Mouse (Mus musculus) myocyte (in vitro differentiated cells): ENCODE data around the gene Bcl3. TPM values are rescaled to one million over a fixed set of nuclear protein-coding genes. Genes with fewer than 3 reads are reported as not detected.
A peak's percentile ranks its signal among the peaks of the same experiment; 100 is the strongest.

Experiments used
- H3K27me3 ChIP-seq: one replicate; pipeline ENCODE4 v1.6.1; 2011; ENCODE audit not compliant: control insufficient read depth, insufficient read depth, insufficient read length
- H3K36me3 ChIP-seq: one replicate; pipeline ENCODE4 v1.6.1; 2011; ENCODE audit not compliant: control insufficient read depth, insufficient read depth
- H3K4me2 ChIP-seq: one replicate; pipeline ENCODE4 v1.6.1; 2011; ENCODE audit warnings: low read depth, control low read depth
- H3K4me3 ChIP-seq: one replicate; pipeline ENCODE4 v1.5.1; 2011; ENCODE audit warnings: mild to moderate bottlenecking, control low read depth, moderate library complexity
- H3K79me2 ChIP-seq: one replicate; pipeline ENCODE4 v1.6.1; 2011; ENCODE audit not compliant: control insufficient read depth, insufficient read depth
- H3ac ChIP-seq: one replicate; pipeline ENCODE4 v1.6.1; 2011; ENCODE audit not compliant: control insufficient read depth, insufficient read length
- CEBPB ChIP-seq: IDR thresholded peaks from 2 replicates; pipeline ENCODE4 v1.6.1; 2011; ENCODE audit warnings: mild to moderate bottlenecking, moderate library complexity; ENCODE audit not compliant: poor library complexity, insufficient read depth, severe bottlenecking
- E2F4 ChIP-seq: IDR thresholded peaks from one replicate; pipeline ENCODE4 v1.6.1; 2011; ENCODE audit warnings: mild to moderate bottlenecking, control low read depth, moderate library complexity; ENCODE audit not compliant: insufficient read depth
- MAX ChIP-seq: IDR thresholded peaks from one replicate; pipeline ENCODE4 v1.6.1; 2011; ENCODE audit warnings: low read depth, mild to moderate bottlenecking, control low read depth
- MYOD1 ChIP-seq, 3 experiments: IDR thresholded peaks; one replicate each; pipeline ENCODE4 v1.6.1; 2011; ENCODE audit warnings: control low read depth in 2 of 3, low read depth in 2 of 3, mild to moderate bottlenecking in 2 of 3, moderate library complexity in 1 of 3; ENCODE audit not compliant: insufficient read length in 2 of 3, control insufficient read depth in 1 of 3
- MYOG ChIP-seq, 3 experiments: IDR thresholded peaks; one replicate each; pipeline ENCODE4 v1.6.1; 2011; ENCODE audit warnings: control low read depth in 2 of 3, low read depth in 2 of 3, mild to moderate bottlenecking in 2 of 3; ENCODE audit not compliant: insufficient read length in 2 of 3, control insufficient read depth in 1 of 3, insufficient read depth in 1 of 3
- POLR2A ChIP-seq: IDR thresholded peaks from one replicate; pipeline ENCODE4 v1.6.1; 2011; ENCODE audit warnings: low read depth, mild to moderate bottlenecking, control low read depth, moderate library complexity; ENCODE audit not compliant: insufficient read length
- POLR2AphosphoS2 ChIP-seq: IDR thresholded peaks from one replicate; pipeline ENCODE4 v1.6.1; 2011; ENCODE audit warnings: low read depth, control low read depth; ENCODE audit not compliant: insufficient read length
- REST ChIP-seq: IDR thresholded peaks from one replicate; pipeline ENCODE4 v1.6.1; 2011; ENCODE audit warnings: mild to moderate bottlenecking, control low read depth, moderate library complexity; ENCODE audit not compliant: insufficient read depth, insufficient read length
- SRF ChIP-seq: IDR thresholded peaks from one replicate; pipeline ENCODE4 v1.6.1; 2011; ENCODE audit warnings: low read depth; ENCODE audit not compliant: control insufficient read depth, insufficient read length
- TCF12 ChIP-seq: IDR thresholded peaks from one replicate; pipeline ENCODE4 v1.6.1; 2011; ENCODE audit warnings: mild to moderate bottlenecking, control low read depth; ENCODE audit not compliant: poor library complexity, insufficient read depth, severe bottlenecking
- TCF3 ChIP-seq: IDR thresholded peaks from one replicate; pipeline ENCODE4 v1.6.1; 2011; ENCODE audit warnings: low read depth, control low read depth; ENCODE audit not compliant: insufficient read length
- USF1 ChIP-seq: IDR thresholded peaks from one replicate; pipeline ENCODE4 v1.6.1; 2011; ENCODE audit warnings: low read depth, mild to moderate bottlenecking, control low read depth, moderate library complexity
- polyA plus RNA-seq: library from polyadenylated mRNA; unstranded; fragments of >200 nt; fragmentation: generic; extraction: Trizol; gene quantifications from one replicate; pipeline ENCODE4 v1.2.1, GENCODE M21; 2012; ENCODE audit warnings: missing spikeins

The Bcl3 gene
- polyA plus RNA-seq, 1 experiment: 19.2 TPM

GRCm38 (mm10) chr7:19836843-19837242 lies 14.3 kb upstream of the Bcl3 start:
- H3ac ChIP-seq: no peak overlapping the region
- no peaks in the 10 kb centered on the region for H3K27me3 ChIP-seq
- no peak overlapping the region for H3K4me3 ChIP-seq
- no peaks in the 10 kb centered on the region for H3K79me2 ChIP-seq
- no peak overlapping the region for H3K4me2 ChIP-seq
- H3K36me3 ChIP-seq: no peaks in the 10 kb centered on the region
- no peak for TF ChIP-seq TCF12
- TF ChIP-seq TCF3: no peak
- TF ChIP-seq MYOG (IDR thresholded peaks at IDR 0.05; ENCODE audit: control insufficient read depth in 1 of 3, insufficient read depth in 1 of 3, insufficient read length in 2 of 3, low read depth in 2 of 3): no peak
- no peak for TF ChIP-seq MYOD1 (IDR thresholded peaks at IDR 0.05; ENCODE audit: control insufficient read depth in 1 of 3, insufficient read length in 2 of 3, low read depth in 2 of 3)
- no peak for TF ChIP-seq POLR2AphosphoS2
- no peak for TF ChIP-seq CEBPB

GRCm38 (mm10) chr7:19834055-19834454 lies 11.5 kb upstream of the Bcl3 start:
- no peaks in the 10 kb centered on the region for H3K36me3 ChIP-seq
- no peak overlapping the region for H3K4me2 ChIP-seq
- no peaks in the 10 kb centered on the region for H3K79me2 ChIP-seq
- H3ac ChIP-seq: no peak overlapping the region
- TF ChIP-seq POLR2AphosphoS2: no peak
- no peak for TF ChIP-seq MYOG (IDR thresholded peaks at IDR 0.05; ENCODE audit: control insufficient read depth in 1 of 3, insufficient read depth in 1 of 3, insufficient read length in 2 of 3, low read depth in 2 of 3)
- TF ChIP-seq SRF: no peak
- TF ChIP-seq MYOD1 (IDR thresholded peaks at IDR 0.05; ENCODE audit: control insufficient read depth in 1 of 3, insufficient read length in 2 of 3, low read depth in 2 of 3): no peak
- no peak for TF ChIP-seq TCF3
- no peak for TF ChIP-seq REST
- TF ChIP-seq TCF12: no peak
- TF ChIP-seq POLR2A: no peak
- no peak for TF ChIP-seq CEBPB
- no peak for TF ChIP-seq MAX
- TF ChIP-seq E2F4: no peak
- no peaks in the 10 kb centered on the region for H3K27me3 ChIP-seq
- H3K4me3 ChIP-seq: no peak overlapping the region

GRCm38 (mm10) chr7:19831837-19832236 lies 9.3 kb upstream of the Bcl3 start:
- H3ac ChIP-seq: no peak overlapping the region
- no peaks in the 10 kb centered on the region for H3K79me2 ChIP-seq
- no peaks in the 10 kb centered on the region for H3K36me3 ChIP-seq
- TF ChIP-seq TCF3 (no peak), MYOG (IDR thresholded peaks at IDR 0.05; ENCODE audit: control insufficient read depth in 1 of 3, insufficient read depth in 1 of 3, insufficient read length in 2 of 3, low read depth in 2 of 3) (peak in 1 of 3 experiments; percentile 17), USF1 (no peak), CEBPB (no peak), MYOD1 (IDR thresholded peaks at IDR 0.05; ENCODE audit: control insufficient read depth in 1 of 3, insufficient read length in 2 of 3, low read depth in 2 of 3) (no peak), MAX (no peak), E2F4 (no peak)
- H3K4me2 ChIP-seq: no peak overlapping the region
- no peak overlapping the region for H3K4me3 ChIP-seq
- H3K27me3 ChIP-seq: no peaks in the 10 kb centered on the region

GRCm38 (mm10) chr7:19830682-19831156 lies 8.1 kb upstream of the Bcl3 start:
- H3K79me2 ChIP-seq: no peaks in the 10 kb centered on the region
- peak overlapping the region; percentile 81 for H3K4me2 ChIP-seq
- H3K27me3 ChIP-seq: no peaks in the 10 kb centered on the region
- TF ChIP-seq CEBPB (peak; percentile 92), POLR2A (peak; percentile 72), POLR2AphosphoS2 (peak; percentile 38), MAX (no peak)
- no peaks in the 10 kb centered on the region for H3K36me3 ChIP-seq
- no peak overlapping the region for H3K4me3 ChIP-seq
- H3ac ChIP-seq: no peak overlapping the region

- H3K4me2 ChIP-seq: no peak overlapping the region
- H3K27me3 ChIP-seq: no peaks in the 10 kb centered on the region
- TF ChIP-seq SRF (no peak), MAX (no peak), USF1 (no peak), E2F4 (no peak), MYOG (IDR thresholded peaks at IDR 0.05; ENCODE audit: control insufficient read depth in 1 of 3, insufficient read depth in 1 of 3, insufficient read length in 2 of 3, low read depth in 2 of 3) (no peak), TCF12 (no peak), CEBPB (no peak), TCF3 (no peak), POLR2A (no peak), REST (no peak), POLR2AphosphoS2 (no peak), MYOD1 (IDR thresholded peaks at IDR 0.05; ENCODE audit: control insufficient read depth in 1 of 3, insufficient read length in 2 of 3, low read depth in 2 of 3) (no peak)
- no peak overlapping the region for H3K4me3 ChIP-seq
- no peaks in the 10 kb centered on the region for H3K79me2 ChIP-seq
- no peak overlapping the region for H3ac ChIP-seq
- no peaks in the 10 kb centered on the region for H3K36me3 ChIP-seq
These were observed 7.1 kb upstream of the Bcl3 start for GRCm38 (mm10) chr7:19829694-19830093.
